Mouse (Mus musculus) neutrophil, adult 65 days (primary cell): Measurements from ENCODE around the gene Olfr385. TPM values are rescaled to one million over a fixed set of nuclear protein-coding genes. Genes with fewer than 3 reads are reported as not detected.

ENCODE experiments used
- total RNA-seq: library from RNA; stranded (reverse); gene quantifications from 2 replicates; pipeline ENCODE4 v1.2.4, GENCODE M21; 2023

Gene Olfr385
- not detected in 2 replicates for total RNA-seq

GRCm38 (mm10) chr11:73592908-73593307, at the start of gene Olfr385:
Olfr385 (minus strand) TSS chr11:73593008.

DNA sequence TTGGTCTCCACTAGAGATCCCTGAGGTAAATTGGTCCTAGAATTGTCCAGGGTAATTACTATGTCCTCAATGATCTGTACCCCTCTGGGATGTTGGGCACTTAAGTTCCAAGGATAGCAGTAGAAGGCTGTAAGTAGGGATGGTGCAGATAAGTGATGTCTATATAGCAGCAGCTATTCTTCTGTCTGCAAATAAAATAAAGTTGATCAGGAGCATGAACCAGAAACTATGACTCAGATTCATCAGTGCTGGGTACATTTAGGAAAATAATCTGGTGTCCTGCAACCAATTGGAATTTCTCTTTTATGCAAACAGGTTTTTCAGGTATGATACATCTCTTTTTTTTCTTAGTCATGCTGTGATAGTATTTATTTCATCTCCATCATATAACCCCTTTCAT, 5.5 kb upstream of the Olfr385 start, which contains the start of gene Olfr384:
Olfr384 (plus strand) TSS at position 301 of the 400 bp plus-strand sequence.

Other genes with a start within 250 kb of the Olfr385 start
- not detected in 2 replicates for gene Olfr20, start 242.2 kb downstream of the Olfr385 start, total RNA-seq
- not detected in 2 replicates for gene Olfr376, start 221.8 kb downstream of the Olfr385 start, total RNA-seq
- gene Olfr1, start 193.4 kb downstream of the Olfr385 start, total RNA-seq = not detected in 2 replicates
- not detected in 2 replicates for gene Olfr378, start 164.5 kb downstream of the Olfr385 start, total RNA-seq
- not detected in 2 replicates for gene Olfr380, start 135.5 kb downstream of the Olfr385 start, total RNA-seq
- not detected in 2 replicates for gene Olfr381, start 101.4 kb downstream of the Olfr385 start, total RNA-seq
- gene Olfr382, start 75.8 kb downstream of the Olfr385 start, total RNA-seq = not detected in 2 replicates
- gene Olfr384, start 5.6 kb upstream of the Olfr385 start, total RNA-seq = not detected in 2 replicates
- gene Zfp735, start 95.8 kb upstream of the Olfr385 start, total RNA-seq = not detected in 2 replicates
- not detected in 2 replicates for gene Olfr389, start 187.7 kb upstream of the Olfr385 start, total RNA-seq
- not detected in 2 replicates for gene Olfr390, start 190.0 kb upstream of the Olfr385 start, total RNA-seq
- not detected in 2 replicates for gene Olfr391-ps, start 210.0 kb upstream of the Olfr385 start, total RNA-seq
- gene Olfr392, start 224.0 kb upstream of the Olfr385 start, total RNA-seq = not detected in 2 replicates